Mouse (Mus musculus): Measurements from ENCODE around the gene Zfp648. TPM values are rescaled to one million over a fixed set of nuclear protein-coding genes. Genes with fewer than 3 reads are reported as not detected.

Zfp648 gene
- total RNA-seq, 2 experiments from 2014 or later, result 0.20 to 0.32 TPM

GRCm38 (mm10) chr1:154204652-154205573, 3.9 kb downstream of the Zfp648 start:
- DNase-seq (ENCODE audit: low spot score in 2 of 2), result no peak

GRCm38 (mm10) chr1:154219991-154220390, 19.0 kb downstream of the Zfp648 start:
- DNase-seq (ENCODE audit: low spot score in 2 of 2), result no peak

GRCm38 (mm10) chr1:154220566-154220965, 19.6 kb downstream of the Zfp648 start:
- no peak for DNase-seq (ENCODE audit: low spot score in 2 of 2)

GRCm38 (mm10) chr1:154223807-154224207, 22.8 kb downstream of the Zfp648 start:
- DNase-seq (ENCODE audit: low spot score in 2 of 2), result no peak

GRCm38 (mm10) chr1:154232594-154232993, 31.6 kb downstream of the Zfp648 start:
- no peak for DNase-seq (ENCODE audit: low spot score in 2 of 2)

- DNase-seq (ENCODE audit: low spot score in 2 of 2), result no peak
These were observed 32.0 kb downstream of the Zfp648 start for GRCm38 (mm10) chr1:154233033-154233432.

GRCm38 (mm10) chr1:154234814-154235213, 33.8 kb downstream of the Zfp648 start:
- no peak for DNase-seq (ENCODE audit: low spot score in 2 of 2)

GRCm38 (mm10) chr1:154238876-154239275, 37.9 kb downstream of the Zfp648 start:
- no peak for DNase-seq (ENCODE audit: low spot score in 2 of 2)

- DNase-seq (ENCODE audit: low spot score in 2 of 2), result no peak
These were observed 50.2 kb downstream of the Zfp648 start for GRCm38 (mm10) chr1:154251186-154251585.

GRCm38 (mm10) chr1:154252739-154253138, 51.8 kb downstream of the Zfp648 start:
- no peak for DNase-seq (ENCODE audit: low spot score in 2 of 2)

Measured in adrenal gland, adult 18-20 months (tissue).